Comparison of ENCODE assay signal across 8 mouse cellular contexts in genomic region chr3:128520671-128521103, GRCm38 (mm10).
DNase-seq lines count a peak whose midpoint lies in the region; ATAC-seq and TF ChIP-seq lines count a peak whose summit lies in the region.

No protein-coding gene starts in this region.

- 0 out of 2 replicates have a peak overlapping the region, but pooled peaks have one; percentile 26 for H3K9ac ChIP-seq in forebrain, embryonic 16.5 days (replicated peaks; ENCODE audit: low read depth, low read length)
- H3K9ac ChIP-seq in heart, embryonic 16.5 days (ENCODE audit: low read length) = no peak overlapping the region

- 0 out of 2 replicates have a peak, but pooled peaks cover 2% of the 10 kb centered on the region for H3K9me3 ChIP-seq in forebrain, embryonic 16.5 days (ENCODE audit: control insufficient read depth, low read length)
- peaks cover 4% of the 10 kb centered on the region for H3K9me3 ChIP-seq in heart, embryonic 16.5 days (replicated peaks; ENCODE audit: control insufficient read depth, low read length)

- ATAC-seq in forebrain, embryonic 16.5 days = peak; percentile 92
- ATAC-seq in heart, embryonic 16.5 days (replicated peaks; ENCODE audit: extremely low read depth, insufficient read depth, low FRiP score) = peak; percentile 91

- H3K79me2 ChIP-seq in myocyte (ENCODE audit: control insufficient read depth, insufficient read depth) = no peaks in the 10 kb centered on the region

- peak overlapping the region; percentile 21 for H3K4me3 ChIP-seq in forebrain, embryonic 16.5 days (replicated peaks; ENCODE audit: low read length)
- peak overlapping the region; percentile 24; the same call in 1 of the 2 replicates for H3K4me3 ChIP-seq in heart, embryonic 16.5 days (ENCODE audit: low read length)
- H3K4me3 ChIP-seq in myocyte = no peak overlapping the region

- H3ac ChIP-seq in myocyte (ENCODE audit: control insufficient read depth, insufficient read length) = no peak overlapping the region

- DNase-seq in kidney, postnatal 14 days = peak; percentile 1
- DNase-seq in kidney, adult 18-20 months = no peak
- peak; percentile 18 for DNase-seq in left cerebral cortex, adult 11 months (ENCODE audit: low spot score)
- no peak for DNase-seq in MN1 (ENCODE audit: low spot score)
- DNase-seq in spleen, postnatal 36 days (ENCODE audit: low spot score in 2 of 2) = no peak

- 14% methylated on average over 7 of the region's 7 CpGs for WGBS in forebrain, embryonic 16.5 days
- 20% methylated on average over 7 of the region's 7 CpGs for WGBS in heart, embryonic 16.5 days

- H3K4me2 ChIP-seq in forebrain, embryonic 16.5 days (ENCODE audit: low read length) = peak overlapping the region; percentile 56
- H3K4me2 ChIP-seq in heart, embryonic 16.5 days (ENCODE audit: low read depth, low read length) = peak overlapping the region; percentile 49
- peak overlapping the region; percentile 84 for H3K4me2 ChIP-seq in myocyte (ENCODE audit: low read depth)

- peaks cover 18% of the 10 kb centered on the region for H3K4me1 ChIP-seq in forebrain, embryonic 16.5 days (replicated peaks; ENCODE audit: control insufficient read depth, insufficient read depth, low read length)
- H3K4me1 ChIP-seq in heart, embryonic 16.5 days (ENCODE audit: control insufficient read depth, insufficient read depth, low read length) = peaks cover 12% of the 10 kb centered on the region

- no peaks in the 10 kb centered on the region for H3K27me3 ChIP-seq in forebrain, embryonic 16.5 days (replicated peaks; ENCODE audit: control insufficient read depth, insufficient read depth, low read length)
- peaks cover 28% of the 10 kb centered on the region for H3K27me3 ChIP-seq in heart, embryonic 16.5 days (ENCODE audit: control insufficient read depth, insufficient read depth, low read length)
- H3K27me3 ChIP-seq in myocyte (ENCODE audit: control insufficient read depth, insufficient read depth, insufficient read length) = no peaks in the 10 kb centered on the region

- no peaks in the 10 kb centered on the region for H3K36me3 ChIP-seq in forebrain, embryonic 16.5 days (ENCODE audit: control insufficient read depth, insufficient read depth)
- H3K36me3 ChIP-seq in heart, embryonic 16.5 days (ENCODE audit: control insufficient read depth, insufficient read depth) = no peaks in the 10 kb centered on the region
- H3K36me3 ChIP-seq in myocyte (ENCODE audit: control insufficient read depth, insufficient read depth) = no peaks in the 10 kb centered on the region

- peak overlapping the region; percentile 83 for H3K27ac ChIP-seq in forebrain, embryonic 16.5 days (ENCODE audit: low read length)
- no peak overlapping the region for H3K27ac ChIP-seq in heart, embryonic 16.5 days (ENCODE audit: low read length)

- TF ChIP-seq POLR2A in myocyte (IDR thresholded peaks at IDR 0.05; ENCODE audit: insufficient read length, low read depth) = no peak

TF ChIP-seq in myocyte, 11 proteins besides CTCF, POLR2A, EP300 and RAD21:
- TF ChIP-seq TCF12 (IDR thresholded peaks at IDR 0.05; ENCODE audit: insufficient read depth, poor library complexity, severe bottlenecking) (no peak), E2F4 (IDR thresholded peaks at IDR 0.05; ENCODE audit: insufficient read depth) (no peak), MYOG (IDR thresholded peaks at IDR 0.05; ENCODE audit: control insufficient read depth in 1 of 3, insufficient read depth in 1 of 3, insufficient read length in 2 of 3, low read depth in 2 of 3) (no peak), USF1 (IDR thresholded peaks at IDR 0.05; ENCODE audit: low read depth) (no peak), MAX (IDR thresholded peaks at IDR 0.05; ENCODE audit: low read depth) (no peak), POLR2AphosphoS2 (IDR thresholded peaks at IDR 0.05; ENCODE audit: insufficient read length, low read depth) (no peak), MYOD1 (IDR thresholded peaks at IDR 0.05; ENCODE audit: control insufficient read depth in 1 of 3, insufficient read length in 2 of 3, low read depth in 2 of 3) (no peak), REST (IDR thresholded peaks at IDR 0.05; ENCODE audit: insufficient read depth, insufficient read length) (no peak), CEBPB (IDR thresholded peaks at IDR 0.05; ENCODE audit: insufficient read depth, poor library complexity, severe bottlenecking) (no peak), SRF (IDR thresholded peaks at IDR 0.05; ENCODE audit: control insufficient read depth, insufficient read length, low read depth) (no peak), TCF3 (IDR thresholded peaks at IDR 0.05; ENCODE audit: insufficient read length, low read depth) (no peak)
TF ChIP-seq in myocyte: peak in this region for 0.

Comparison
In these comparisons a context has a peak if more than half of its experiments do, and no peak if none do; other contexts are left out.
1. DNase-seq: peak in kidney, postnatal 14 days (single experiment) and left cerebral cortex, adult 11 months (single experiment); none in kidney, adult 18-20 months (single experiment), MN1 (single experiment) and spleen, postnatal 36 days (0 of 2).
2. Peak in every context shown above with its lines, with median percentiles within 50 percentile points of each other: H3K4me2 ChIP-seq.